Comparison of ENCODE assay signal across 21 mouse cellular contexts in genomic region chr19:26510185-26510584, GRCm38 (mm10).
DNase-seq lines count a peak whose midpoint lies in the region; ATAC-seq and TF ChIP-seq lines count a peak whose summit lies in the region.
"Had no signal": no experiment of that assay in that cellular context is flagged by ENCODE, and none has a peak within 500 bp of the region (broad histone marks: within the 10 kb centered on the region; RNA-seq: fewer than 3 reads in every experiment).

No protein-coding gene starts in this region.

- no peaks in the 10 kb centered on the region for H3K36me3 ChIP-seq in forebrain, embryonic 13.5 days (ENCODE audit: poor library complexity, severe bottlenecking)
- no peaks in the 10 kb centered on the region for H3K36me3 ChIP-seq in forebrain, embryonic 16.5 days (ENCODE audit: control insufficient read depth, insufficient read depth)
- H3K36me3 ChIP-seq in embryonic facial prominence, embryonic 11.5 days (replicated peaks; ENCODE audit: control insufficient read depth, insufficient read depth, low read depth, low read length), result no peaks in the 10 kb centered on the region
- H3K36me3 ChIP-seq in midbrain, embryonic 16.5 days (ENCODE audit: control insufficient read depth, insufficient read depth, low read length), result no peaks in the 10 kb centered on the region
- H3K36me3 ChIP-seq: G1E; stomach, embryonic 15.5 days had no signal

- H3K27me3 ChIP-seq in forebrain, embryonic 13.5 days, result no peaks in the 10 kb centered on the region
- no peaks in the 10 kb centered on the region for H3K27me3 ChIP-seq in forebrain, embryonic 16.5 days (replicated peaks; ENCODE audit: control insufficient read depth, insufficient read depth, low read length)
- no peaks in the 10 kb centered on the region for H3K27me3 ChIP-seq in embryonic facial prominence, embryonic 11.5 days (ENCODE audit: control insufficient read depth, insufficient read depth, low read length)
- no peaks in the 10 kb centered on the region for H3K27me3 ChIP-seq in midbrain, embryonic 16.5 days (ENCODE audit: control insufficient read depth, insufficient read depth, low read depth, low read length)
- H3K27me3 ChIP-seq: megakaryocyte, embryonic 14.5 days; stomach, embryonic 15.5 days had no signal

- H3K4me1 ChIP-seq in forebrain, embryonic 13.5 days, result peaks cover 33% of the 10 kb centered on the region
- H3K4me1 ChIP-seq in forebrain, embryonic 16.5 days (replicated peaks; ENCODE audit: control insufficient read depth, insufficient read depth, low read length), result peaks cover 18% of the 10 kb centered on the region
- H3K4me1 ChIP-seq in embryonic facial prominence, embryonic 11.5 days (ENCODE audit: control insufficient read depth, insufficient read depth, low read length), result no peaks in the 10 kb centered on the region
- H3K4me1 ChIP-seq in midbrain, embryonic 16.5 days (ENCODE audit: control insufficient read depth, insufficient read depth, low read length), result peaks cover 13% of the 10 kb centered on the region
- H3K4me1 ChIP-seq: megakaryocyte, embryonic 14.5 days; stomach, embryonic 15.5 days had no signal

- no peak overlapping the region for H3K4me3 ChIP-seq in forebrain, embryonic 13.5 days
- H3K4me3 ChIP-seq in forebrain, embryonic 16.5 days (replicated peaks; ENCODE audit: low read length), result no peak overlapping the region
- no peak overlapping the region for H3K4me3 ChIP-seq in left cerebral cortex, adult 2 months
- no peak overlapping the region for H3K4me3 ChIP-seq in embryonic facial prominence, embryonic 11.5 days (ENCODE audit: low read depth, low read length)
- H3K4me3 ChIP-seq in midbrain, embryonic 16.5 days (ENCODE audit: low read depth, low read length), result no peak overlapping the region
- H3K4me3 ChIP-seq: erythroblast, embryonic 14.5 days; layer of hippocampus, adult 2 months; megakaryocyte, embryonic 14.5 days; stomach, embryonic 15.5 days had no signal

- WGBS in forebrain, embryonic 13.5 days, result 41% methylated on average over 12 of the region's 12 CpGs
- 44% methylated on average over 10 of the region's 12 CpGs for WGBS in forebrain, embryonic 16.5 days
- WGBS in embryonic facial prominence, embryonic 11.5 days, result 71% methylated on average over 11 of the region's 12 CpGs
- WGBS in midbrain, embryonic 16.5 days, result 56% methylated on average over 7 of the region's 12 CpGs

- no peak for TF ChIP-seq CTCF in left cerebral cortex, adult 2 months (IDR thresholded peaks at IDR 0.05)

- no peak for ATAC-seq in forebrain, embryonic 13.5 days
- no peak for ATAC-seq in forebrain, embryonic 16.5 days
- ATAC-seq in embryonic facial prominence, embryonic 11.5 days (replicated peaks; ENCODE audit: insufficient number of reproducible peaks, low FRiP score, low TSS enrichment, low read depth), result no peak
- peak; percentile 32 for ATAC-seq in midbrain, embryonic 16.5 days

- DNase-seq in left cerebral cortex, adult 2 months (ENCODE audit: extremely low spot score in 1 of 2, low spot score in 2 of 2), result no peak
- no peak for DNase-seq in left cerebral cortex, postnatal 25 days (ENCODE audit: low spot score in 2 of 2)
- DNase-seq in embryonic facial prominence, embryonic 11.5 days (ENCODE audit: low spot score), result peak; percentile 33
- DNase-seq in kidney, adult 11 months, result no peak
- no peak for DNase-seq in retina, embryonic 14.5 days (ENCODE audit: low spot score)
- DNase-seq: cerebellum, adult 18-20 months; gastrocnemius, postnatal 36 days; kidney, postnatal 14 days; left cerebral cortex, postnatal 4 days; lung, adult 18-20 months; right cerebral cortex, postnatal 25 days; thymus, adult 18-20 months had no signal

- intact Hi-C loops in left cerebral cortex, adult 2 months (cut with DNase I), result no loop called here
- intact Hi-C loops in left cerebral cortex, postnatal 25 days (cut with DNase I), result no loop called here

- H3K27ac ChIP-seq in forebrain, embryonic 13.5 days, result no peak overlapping the region
- H3K27ac ChIP-seq in forebrain, embryonic 16.5 days (ENCODE audit: low read length), result no peak overlapping the region
- peak overlapping the region; percentile 36 for H3K27ac ChIP-seq in left cerebral cortex, adult 2 months
- no peak overlapping the region for H3K27ac ChIP-seq in embryonic facial prominence, embryonic 11.5 days (replicated peaks; ENCODE audit: low read depth, low read length)
- H3K27ac ChIP-seq in midbrain, embryonic 16.5 days (ENCODE audit: low read length), result peak overlapping the region; percentile 76
- H3K27ac ChIP-seq: layer of hippocampus, adult 2 months; stomach, embryonic 15.5 days had no signal

- H3K9me3 ChIP-seq in forebrain, embryonic 13.5 days (replicated peaks), result no peaks in the 10 kb centered on the region
- peaks cover 3% of the 10 kb centered on the region for H3K9me3 ChIP-seq in forebrain, embryonic 16.5 days (ENCODE audit: control insufficient read depth, low read length)
- no peaks in the 10 kb centered on the region for H3K9me3 ChIP-seq in embryonic facial prominence, embryonic 11.5 days (replicated peaks; ENCODE audit: control insufficient read depth, low read length)
- no peaks in the 10 kb centered on the region for H3K9me3 ChIP-seq in midbrain, embryonic 16.5 days (replicated peaks; ENCODE audit: control insufficient read depth, low read length, poor library complexity, severe bottlenecking)
- H3K9me3 ChIP-seq: stomach, embryonic 15.5 days had no signal

- 0 out of 2 replicates have a peak overlapping the region, but pooled peaks have one; percentile 21 for H3K9ac ChIP-seq in forebrain, embryonic 13.5 days
- no peak overlapping the region for H3K9ac ChIP-seq in forebrain, embryonic 16.5 days (replicated peaks; ENCODE audit: low read depth, low read length)
- H3K9ac ChIP-seq in embryonic facial prominence, embryonic 11.5 days (replicated peaks; ENCODE audit: low read length), result no peak overlapping the region
- H3K9ac ChIP-seq in midbrain, embryonic 16.5 days (ENCODE audit: low read depth, low read length), result 0 out of 2 replicates have a peak overlapping the region, but pooled peaks have one; percentile 16
- H3K9ac ChIP-seq: stomach, embryonic 15.5 days had no signal

- H3K4me2 ChIP-seq in forebrain, embryonic 13.5 days, result no peak overlapping the region
- H3K4me2 ChIP-seq in forebrain, embryonic 16.5 days (ENCODE audit: low read length), result no peak overlapping the region
- no peak overlapping the region for H3K4me2 ChIP-seq in embryonic facial prominence, embryonic 11.5 days (ENCODE audit: low read depth, low read length)
- H3K4me2 ChIP-seq in midbrain, embryonic 16.5 days (ENCODE audit: low read length), result peak overlapping the region; percentile 16; the same call in 1 of the 2 replicates
- H3K4me2 ChIP-seq: liver, embryonic 11.5 days; stomach, embryonic 15.5 days had no signal

Comparison
In these comparisons a context has a peak if more than half of its experiments do, and no peak if none do; other contexts are left out.
1. H3K9ac ChIP-seq: peak in forebrain, embryonic 13.5 days (single experiment) and midbrain, embryonic 16.5 days (single experiment); none in forebrain, embryonic 16.5 days (single experiment) and embryonic facial prominence, embryonic 11.5 days (single experiment).
2. H3K27ac ChIP-seq: peak in left cerebral cortex, adult 2 months (single experiment) and midbrain, embryonic 16.5 days (single experiment); none in forebrain, embryonic 13.5 days (single experiment), forebrain, embryonic 16.5 days (single experiment) and embryonic facial prominence, embryonic 11.5 days (single experiment).